Mouse (Mus musculus): ENCODE data around the gene Bcl7a. TPM values are rescaled to one million over a fixed set of nuclear protein-coding genes. Genes with fewer than 3 reads are reported as not detected.

Gene Bcl7a
- polyA plus RNA-seq, 1 experiment, result 5.6 TPM

DNA sequence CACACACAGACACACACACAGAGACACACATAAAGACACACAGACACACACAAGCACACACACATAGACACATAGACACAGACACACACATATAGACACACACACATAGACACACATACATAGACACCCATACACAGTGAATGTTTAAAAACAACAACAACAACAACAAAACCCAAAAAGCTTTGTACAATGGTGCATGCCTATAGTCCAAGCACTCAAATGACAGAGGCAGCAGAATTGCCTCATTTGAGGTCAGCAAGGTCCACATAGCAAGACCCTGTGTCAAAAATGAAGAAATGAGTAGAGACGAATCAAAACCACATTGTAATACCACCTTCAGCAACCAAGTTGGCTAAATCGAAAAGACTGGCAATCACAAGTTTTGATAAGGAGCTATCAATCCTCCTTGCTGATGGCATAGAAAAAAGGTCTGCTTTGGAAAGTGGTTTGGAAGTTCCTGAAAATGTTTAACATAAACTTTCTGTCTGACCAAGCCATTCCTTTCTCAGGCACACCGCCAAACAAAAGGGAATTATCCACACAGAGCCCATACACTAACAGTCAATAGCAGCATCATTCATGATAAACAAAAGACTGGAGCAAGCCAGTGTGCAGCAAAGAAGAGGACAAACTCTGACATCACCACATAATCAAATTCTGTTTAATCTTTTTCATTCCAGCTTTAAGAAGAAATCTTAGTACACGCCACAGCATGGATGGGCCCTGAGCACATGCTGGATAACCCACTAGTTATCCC lies 7.3 kb upstream of the Bcl7a start:
- no peak for TF ChIP-seq MYOD1 (IDR thresholded peaks at IDR 0.05; ENCODE audit: control insufficient read depth, insufficient read length, low read depth)
- TF ChIP-seq CEBPB (IDR thresholded peaks at IDR 0.05; ENCODE audit: low read depth), result no peak
- no peak for TF ChIP-seq MYOG (IDR thresholded peaks at IDR 0.05; ENCODE audit: control insufficient read depth, extremely low read depth, insufficient read length)
- TF ChIP-seq MAX (IDR thresholded peaks at IDR 0.05), result no peak
- no peak for TF ChIP-seq FOSL1 (IDR thresholded peaks at IDR 0.05; ENCODE audit: insufficient read depth, low read length, poor library complexity, severe bottlenecking)
- TF ChIP-seq USF1 (IDR thresholded peaks at IDR 0.05; ENCODE audit: low read depth), result no peak
- no peak for TF ChIP-seq CTCF (IDR thresholded peaks at IDR 0.05; ENCODE audit: control insufficient read depth, insufficient read depth, insufficient read length)
- H3K4me3 ChIP-seq (ENCODE audit: insufficient read depth, poor library complexity, severe bottlenecking), result no peak overlapping the region
- H3K79me3 ChIP-seq (ENCODE audit: low read depth), result no peaks in the 10 kb centered on the region
- no peaks in the 10 kb centered on the region for H3K79me2 ChIP-seq (ENCODE audit: control insufficient read depth, insufficient read depth)
- H3K36me3 ChIP-seq (ENCODE audit: control insufficient read depth, insufficient read depth), result no peaks in the 10 kb centered on the region
- H3ac ChIP-seq (ENCODE audit: control insufficient read depth, insufficient read length, low read depth), result no peak overlapping the region
- no peaks in the 10 kb centered on the region for H3K27me3 ChIP-seq (ENCODE audit: control insufficient read depth, insufficient read depth, insufficient read length)

DNA sequence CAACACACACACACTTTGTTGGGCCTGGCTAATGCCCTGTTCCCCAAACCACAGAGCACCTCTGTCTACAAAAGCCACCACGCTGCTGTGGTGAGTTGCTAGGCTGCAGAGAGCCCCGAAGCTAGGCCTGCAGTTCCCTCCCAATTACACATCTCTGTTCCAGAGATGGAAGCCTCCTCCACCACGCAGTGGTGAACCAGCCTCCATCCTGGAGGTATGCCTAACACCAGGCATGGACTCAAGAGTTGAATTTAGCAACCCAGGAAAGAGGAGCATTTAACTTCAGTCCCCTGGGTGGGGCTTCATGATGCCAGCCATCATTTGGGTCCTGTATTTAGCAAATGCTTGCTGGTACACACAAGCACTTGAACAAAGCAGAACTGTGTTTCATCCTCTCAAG lies 5.2 kb upstream of the Bcl7a start:
- H3ac ChIP-seq (ENCODE audit: control insufficient read depth, insufficient read length, low read depth), result no peak overlapping the region
- H3K36me3 ChIP-seq (ENCODE audit: control insufficient read depth, insufficient read depth), result no peaks in the 10 kb centered on the region
- no peaks in the 10 kb centered on the region for H3K79me2 ChIP-seq (ENCODE audit: control insufficient read depth, insufficient read depth)
- no peaks in the 10 kb centered on the region for H3K79me3 ChIP-seq (ENCODE audit: low read depth)
- TF ChIP-seq FOSL1 (IDR thresholded peaks at IDR 0.05; ENCODE audit: insufficient read depth, low read length, poor library complexity, severe bottlenecking), result no peak
- TF ChIP-seq CEBPB (IDR thresholded peaks at IDR 0.05; ENCODE audit: low read depth), result no peak
- TF ChIP-seq MAX (IDR thresholded peaks at IDR 0.05), result no peak
- TF ChIP-seq USF1 (IDR thresholded peaks at IDR 0.05; ENCODE audit: low read depth), result no peak
- TF ChIP-seq CTCF (IDR thresholded peaks at IDR 0.05; ENCODE audit: control insufficient read depth, insufficient read depth, insufficient read length), result no peak
- no peak for TF ChIP-seq MYOD1 (IDR thresholded peaks at IDR 0.05; ENCODE audit: control insufficient read depth, insufficient read length, low read depth)
- TF ChIP-seq MYOG (IDR thresholded peaks at IDR 0.05; ENCODE audit: control insufficient read depth, extremely low read depth, insufficient read length), result no peak
- no peak overlapping the region for H3K4me3 ChIP-seq (ENCODE audit: insufficient read depth, poor library complexity, severe bottlenecking)
- H3K27me3 ChIP-seq (ENCODE audit: control insufficient read depth, insufficient read depth, insufficient read length), result no peaks in the 10 kb centered on the region

DNA sequence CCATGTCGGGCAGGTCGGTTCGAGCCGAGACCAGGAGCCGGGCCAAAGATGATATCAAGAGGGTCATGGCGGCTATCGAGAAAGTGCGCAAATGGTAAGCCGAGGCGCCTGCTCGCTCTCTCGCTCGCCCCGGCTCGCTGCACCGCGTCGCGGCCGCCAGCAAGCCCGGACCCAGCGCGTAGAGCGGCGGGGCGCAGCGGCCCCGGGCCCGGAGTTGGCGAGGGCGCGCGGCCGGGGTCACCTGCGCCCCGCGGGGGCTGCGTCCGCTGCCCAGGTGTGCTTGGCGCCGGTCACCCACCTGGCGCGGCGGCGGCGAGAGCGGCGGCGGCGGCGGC lies 961 bp downstream of the Bcl7a start:
- TF ChIP-seq FOSL1 (IDR thresholded peaks at IDR 0.05; ENCODE audit: insufficient read depth, low read length, poor library complexity, severe bottlenecking) (no peak), MAX (IDR thresholded peaks at IDR 0.05) (no peak), MYOG (IDR thresholded peaks at IDR 0.05; ENCODE audit: control insufficient read depth, extremely low read depth, insufficient read length) (no peak), CTCF (IDR thresholded peaks at IDR 0.05; ENCODE audit: control insufficient read depth, insufficient read depth, insufficient read length) (no peak), MYOD1 (IDR thresholded peaks at IDR 0.05; ENCODE audit: control insufficient read depth, insufficient read length, low read depth) (no peak), USF1 (IDR thresholded peaks at IDR 0.05; ENCODE audit: low read depth) (no peak), CEBPB (IDR thresholded peaks at IDR 0.05; ENCODE audit: low read depth) (no peak)
- Histone ChIP-seq H3ac (ENCODE audit: control insufficient read depth, insufficient read length, low read depth) (peak overlapping the region; percentile 95), H3K36me3 (ENCODE audit: control insufficient read depth, insufficient read depth) (no peaks in the 10 kb centered on the region), H3K27me3 (ENCODE audit: control insufficient read depth, insufficient read depth, insufficient read length) (no peaks in the 10 kb centered on the region), H3K4me3 (ENCODE audit: insufficient read depth, poor library complexity, severe bottlenecking) (peak overlapping the region; percentile 63), H3K79me2 (ENCODE audit: control insufficient read depth, insufficient read depth) (peaks cover 42% of the 10 kb centered on the region), H3K79me3 (ENCODE audit: low read depth) (peaks cover 7% of the 10 kb centered on the region)

DNA sequence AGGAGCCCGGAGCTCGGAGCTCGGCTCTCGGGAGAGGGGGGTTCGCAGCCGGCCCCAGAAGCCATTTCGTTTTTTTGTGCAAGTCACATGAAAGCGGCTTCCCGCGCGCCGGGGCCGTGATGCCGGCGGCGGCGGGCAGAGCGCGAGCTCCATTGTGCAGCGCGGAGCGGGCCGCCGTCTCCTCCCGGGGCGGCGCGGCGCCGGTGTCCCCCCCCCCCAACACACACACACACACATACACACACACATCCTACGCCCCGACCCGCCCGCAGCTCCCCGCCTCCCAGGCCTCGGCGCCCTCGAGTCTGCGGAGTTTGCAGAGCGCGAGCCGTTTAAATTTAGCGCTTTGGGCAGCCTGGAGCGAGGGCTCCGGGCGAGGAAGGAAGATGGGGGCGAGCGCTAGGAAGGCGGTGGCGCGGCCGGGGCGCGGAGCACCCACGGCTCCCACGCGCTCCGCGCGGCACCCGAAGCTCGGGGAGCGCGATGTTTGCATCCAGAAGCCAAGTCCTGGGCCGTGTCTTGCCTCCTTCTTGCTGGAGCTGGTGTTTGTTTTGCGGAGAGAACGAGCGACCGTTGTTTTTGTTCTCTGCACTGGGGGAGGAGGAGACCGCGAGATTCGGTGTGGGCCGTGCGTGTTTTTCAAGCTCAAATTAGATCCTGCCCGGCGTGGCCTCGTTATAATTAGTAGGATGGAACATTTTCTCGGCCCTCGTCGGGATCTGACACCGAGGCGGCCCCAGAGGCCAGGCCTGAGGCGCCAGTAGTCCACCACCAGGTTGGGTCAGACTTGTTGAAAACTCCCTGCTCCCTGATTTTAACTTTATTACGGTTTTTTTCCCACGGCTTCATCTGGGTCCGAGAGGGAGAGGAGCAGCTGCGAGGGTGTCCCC lies 1.6 kb downstream of the Bcl7a start:
- Histone ChIP-seq H3K27me3 (ENCODE audit: control insufficient read depth, insufficient read depth, insufficient read length) (no peaks in the 10 kb centered on the region), H3K79me3 (ENCODE audit: low read depth) (peaks cover 9% of the 10 kb centered on the region), H3K36me3 (ENCODE audit: control insufficient read depth, insufficient read depth) (no peaks in the 10 kb centered on the region), H3ac (ENCODE audit: control insufficient read depth, insufficient read length, low read depth) (peak overlapping the region; percentile 95), H3K79me2 (ENCODE audit: control insufficient read depth, insufficient read depth) (peaks cover 42% of the 10 kb centered on the region), H3K4me3 (ENCODE audit: insufficient read depth, poor library complexity, severe bottlenecking) (peak overlapping the region; percentile 63)
- TF ChIP-seq FOSL1 (IDR thresholded peaks at IDR 0.05; ENCODE audit: insufficient read depth, low read length, poor library complexity, severe bottlenecking), result no peak
- no peak for TF ChIP-seq MYOD1 (IDR thresholded peaks at IDR 0.05; ENCODE audit: control insufficient read depth, insufficient read length, low read depth)
- no peak for TF ChIP-seq USF1 (IDR thresholded peaks at IDR 0.05; ENCODE audit: low read depth)
- TF ChIP-seq MAX (IDR thresholded peaks at IDR 0.05), result no peak
- no peak for TF ChIP-seq CEBPB (IDR thresholded peaks at IDR 0.05; ENCODE audit: low read depth)
- no peak for TF ChIP-seq MYOG (IDR thresholded peaks at IDR 0.05; ENCODE audit: control insufficient read depth, extremely low read depth, insufficient read length)

DNA sequence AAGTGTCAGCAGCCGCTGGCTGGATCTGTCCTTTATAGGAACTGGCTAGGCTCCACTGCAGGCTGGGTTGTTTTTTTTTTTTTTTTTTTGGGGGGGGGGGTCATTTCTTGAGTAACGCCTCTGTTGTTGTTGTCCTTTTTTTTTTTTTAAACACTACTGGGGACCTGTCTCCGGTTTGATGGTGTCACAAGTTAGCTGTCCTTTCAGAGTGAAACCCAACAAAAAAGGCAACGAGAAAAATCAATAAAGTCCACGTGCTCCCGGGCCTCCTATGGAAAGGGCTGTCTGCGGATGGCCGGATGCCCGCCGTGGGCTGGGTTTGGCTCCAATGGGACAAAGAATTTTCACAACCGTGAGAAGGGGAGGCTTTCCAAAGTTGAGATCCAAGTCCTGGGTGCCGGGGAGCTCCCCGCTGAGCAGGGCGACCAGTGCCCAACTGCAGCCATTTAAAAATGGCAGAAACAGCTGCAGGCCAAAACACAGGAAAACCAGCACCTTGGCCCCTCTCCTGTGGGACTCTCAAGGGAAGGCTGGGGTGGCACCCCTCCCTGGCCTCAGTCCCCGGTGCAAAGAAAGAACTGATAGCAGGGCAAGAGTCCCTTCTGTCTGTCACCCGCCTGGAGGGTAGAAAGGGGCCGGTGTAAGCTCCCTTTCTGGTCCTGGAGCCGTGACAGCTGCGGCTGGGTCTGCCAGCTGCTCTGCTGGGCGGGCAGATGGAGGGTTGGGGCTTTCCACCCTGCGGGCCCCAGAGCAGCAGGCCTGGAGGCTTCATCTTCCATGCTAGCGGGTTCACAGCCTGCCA lies 2.4 kb downstream of the Bcl7a start:
- Histone ChIP-seq H3K79me2 (ENCODE audit: control insufficient read depth, insufficient read depth) (peaks cover 42% of the 10 kb centered on the region), H3K36me3 (ENCODE audit: control insufficient read depth, insufficient read depth) (no peaks in the 10 kb centered on the region), H3ac (ENCODE audit: control insufficient read depth, insufficient read length, low read depth) (peak overlapping the region; percentile 95), H3K79me3 (ENCODE audit: low read depth) (peaks cover 9% of the 10 kb centered on the region), H3K4me3 (ENCODE audit: insufficient read depth, poor library complexity, severe bottlenecking) (peak overlapping the region; percentile 63), H3K27me3 (ENCODE audit: control insufficient read depth, insufficient read depth, insufficient read length) (no peaks in the 10 kb centered on the region)
- TF ChIP-seq USF1 (IDR thresholded peaks at IDR 0.05; ENCODE audit: low read depth), result peak; percentile 68
- TF ChIP-seq CEBPB (IDR thresholded peaks at IDR 0.05; ENCODE audit: low read depth), result no peak

Data from C2C12 (cell line).